Mouse (Mus musculus): ENCODE data around the gene Dpyd. TPM values are rescaled to one million over a fixed set of nuclear protein-coding genes. Genes with fewer than 3 reads are reported as not detected.

The Dpyd gene
- polyA plus RNA-seq, 1 experiment from 2014 or later: 2.0 TPM

- no peak overlapping the region for H3K4me3 ChIP-seq
- no peaks in the 10 kb centered on the region for H3K27me3 ChIP-seq (ENCODE audit: insufficient read depth, poor library complexity, severe bottlenecking)
- H3K27ac ChIP-seq: no peak overlapping the region
- no peaks in the 10 kb centered on the region for H3K9me3 ChIP-seq
- WGBS: 81% methylated on average over 6 of the region's 6 CpGs
- H3K36me3 ChIP-seq: no peaks in the 10 kb centered on the region
- H3K4me1 ChIP-seq: no peaks in the 10 kb centered on the region
- no peak for DNase-seq (ENCODE audit: low spot score)
These were observed 603.8 kb downstream of the Dpyd start for GRCm38 (mm10) chr3:119165691-119166090.

- no peaks in the 10 kb centered on the region for H3K36me3 ChIP-seq
- H3K4me3 ChIP-seq: no peak overlapping the region
- no peak for DNase-seq (ENCODE audit: low spot score)
- no peaks in the 10 kb centered on the region for H3K27me3 ChIP-seq (ENCODE audit: insufficient read depth, poor library complexity, severe bottlenecking)
- WGBS: 74% methylated on average over 2 of the region's 2 CpGs
- no peak overlapping the region for H3K27ac ChIP-seq
- H3K9me3 ChIP-seq: no peaks in the 10 kb centered on the region
- no peaks in the 10 kb centered on the region for H3K4me1 ChIP-seq
These were observed 606.2 kb downstream of the Dpyd start for GRCm38 (mm10) chr3:119168166-119168565.

GRCm38 (mm10) chr3:119168661-119169060, 606.7 kb downstream of the Dpyd start:
- 40% methylated on average over 1 of the region's 1 CpGs for WGBS
- H3K4me1 ChIP-seq: no peaks in the 10 kb centered on the region
- no peaks in the 10 kb centered on the region for H3K36me3 ChIP-seq
- DNase-seq (ENCODE audit: low spot score): no peak
- H3K27ac ChIP-seq: no peak overlapping the region
- H3K4me3 ChIP-seq: no peak overlapping the region
- H3K9me3 ChIP-seq: no peaks in the 10 kb centered on the region
- H3K27me3 ChIP-seq (ENCODE audit: insufficient read depth, poor library complexity, severe bottlenecking): no peaks in the 10 kb centered on the region

- Histone ChIP-seq H3K27me3 (ENCODE audit: insufficient read depth, poor library complexity, severe bottlenecking) (no peaks in the 10 kb centered on the region), H3K4me1 (no peaks in the 10 kb centered on the region), H3K4me3 (no peak overlapping the region), H3K36me3 (no peaks in the 10 kb centered on the region), H3K9me3 (no peaks in the 10 kb centered on the region), H3K27ac (no peak overlapping the region)
- DNase-seq (ENCODE audit: low spot score): no peak
- 84% methylated on average over 3 of the region's 3 CpGs for WGBS
These were observed 621.3 kb downstream of the Dpyd start for GRCm38 (mm10) chr3:119183261-119183660.

- no peak overlapping the region for H3K4me3 ChIP-seq
- no peaks in the 10 kb centered on the region for H3K27me3 ChIP-seq (ENCODE audit: insufficient read depth, poor library complexity, severe bottlenecking)
- no peaks in the 10 kb centered on the region for H3K36me3 ChIP-seq
- WGBS: 75% methylated on average over 6 of the region's 6 CpGs
- no peaks in the 10 kb centered on the region for H3K9me3 ChIP-seq
- H3K4me1 ChIP-seq: no peaks in the 10 kb centered on the region
- no peak for DNase-seq (ENCODE audit: low spot score)
- H3K27ac ChIP-seq: no peak overlapping the region
These were observed 632.1 kb downstream of the Dpyd start for GRCm38 (mm10) chr3:119194071-119194470.

- H3K4me1 ChIP-seq: no peaks in the 10 kb centered on the region
- 52% methylated on average over 4 of the region's 4 CpGs for WGBS
- no peaks in the 10 kb centered on the region for H3K36me3 ChIP-seq
- H3K9me3 ChIP-seq: no peaks in the 10 kb centered on the region
- 0 out of 2 replicates have a peak overlapping the region, but pooled peaks have one; percentile 16 for H3K27ac ChIP-seq
- no peak overlapping the region for H3K4me3 ChIP-seq
- H3K27me3 ChIP-seq (ENCODE audit: insufficient read depth, poor library complexity, severe bottlenecking): no peaks in the 10 kb centered on the region
- no peak for DNase-seq (ENCODE audit: low spot score)
These were observed 633.7 kb downstream of the Dpyd start for GRCm38 (mm10) chr3:119195613-119196012.

- no peaks in the 10 kb centered on the region for H3K4me1 ChIP-seq
- no peak for DNase-seq (ENCODE audit: low spot score)
- WGBS: 76% methylated on average over 2 of the region's 2 CpGs
- H3K9me3 ChIP-seq: no peaks in the 10 kb centered on the region
- no peak overlapping the region for H3K27ac ChIP-seq
- no peak overlapping the region for H3K4me3 ChIP-seq
- no peaks in the 10 kb centered on the region for H3K36me3 ChIP-seq
- no peaks in the 10 kb centered on the region for H3K27me3 ChIP-seq (ENCODE audit: insufficient read depth, poor library complexity, severe bottlenecking)
These were observed 659.0 kb downstream of the Dpyd start for GRCm38 (mm10) chr3:119220763-119221412.

- no peak for DNase-seq (ENCODE audit: low spot score)
- H3K27ac ChIP-seq: no peak overlapping the region
- no peaks in the 10 kb centered on the region for H3K4me1 ChIP-seq
- 85% methylated on average over 3 of the region's 3 CpGs for WGBS
- no peaks in the 10 kb centered on the region for H3K36me3 ChIP-seq
- H3K27me3 ChIP-seq (ENCODE audit: insufficient read depth, poor library complexity, severe bottlenecking): no peaks in the 10 kb centered on the region
- no peaks in the 10 kb centered on the region for H3K9me3 ChIP-seq
- H3K4me3 ChIP-seq: no peak overlapping the region
These were observed 681.3 kb downstream of the Dpyd start for GRCm38 (mm10) chr3:119243181-119243580.

GRCm38 (mm10) chr3:119256516-119256915, 694.6 kb downstream of the Dpyd start:
- no peak overlapping the region for H3K27ac ChIP-seq
- WGBS: 50% methylated on average over 5 of the region's 5 CpGs
- H3K36me3 ChIP-seq: no peaks in the 10 kb centered on the region
- no peaks in the 10 kb centered on the region for H3K4me1 ChIP-seq
- H3K9me3 ChIP-seq: no peaks in the 10 kb centered on the region
- no peaks in the 10 kb centered on the region for H3K27me3 ChIP-seq (ENCODE audit: insufficient read depth, poor library complexity, severe bottlenecking)
- no peak for DNase-seq (ENCODE audit: low spot score)
- H3K4me3 ChIP-seq: no peak overlapping the region

GRCm38 (mm10) chr3:119275241-119275640, 713.3 kb downstream of the Dpyd start:
- no peak overlapping the region for H3K27ac ChIP-seq
- H3K27me3 ChIP-seq (ENCODE audit: insufficient read depth, poor library complexity, severe bottlenecking): no peaks in the 10 kb centered on the region
- WGBS: 76% methylated on average over 2 of the region's 2 CpGs
- H3K4me1 ChIP-seq: no peaks in the 10 kb centered on the region
- H3K36me3 ChIP-seq: no peaks in the 10 kb centered on the region
- no peak for DNase-seq (ENCODE audit: low spot score)
- H3K9me3 ChIP-seq: no peaks in the 10 kb centered on the region
- H3K4me3 ChIP-seq: no peak overlapping the region

- Histone ChIP-seq H3K27me3 (ENCODE audit: insufficient read depth, poor library complexity, severe bottlenecking) (no peaks in the 10 kb centered on the region), H3K36me3 (no peaks in the 10 kb centered on the region), H3K9me3 (no peaks in the 10 kb centered on the region), H3K4me1 (no peaks in the 10 kb centered on the region), H3K27ac (no peak overlapping the region), H3K4me3 (no peak overlapping the region)
- DNase-seq (ENCODE audit: low spot score): no peak
- WGBS: 77% methylated on average over 2 of the region's 2 CpGs
These were observed 718.7 kb downstream of the Dpyd start for GRCm38 (mm10) chr3:119280671-119281070.

GRCm38 (mm10) chr3:119314693-119315092, 752.8 kb downstream of the Dpyd start:
- no peak for DNase-seq (ENCODE audit: low spot score)
- no peaks in the 10 kb centered on the region for H3K4me1 ChIP-seq
- 79% methylated on average over 3 of the region's 3 CpGs for WGBS

GRCm38 (mm10) chr3:119329063-119329462, 767.1 kb downstream of the Dpyd start:
- Histone ChIP-seq H3K27me3 (ENCODE audit: insufficient read depth, poor library complexity, severe bottlenecking) (no peaks in the 10 kb centered on the region), H3K36me3 (no peaks in the 10 kb centered on the region), H3K9me3 (no peaks in the 10 kb centered on the region), H3K4me1 (no peaks in the 10 kb centered on the region), H3K27ac (no peak overlapping the region), H3K4me3 (no peak overlapping the region)
- no peak for DNase-seq (ENCODE audit: low spot score)
- 81% methylated on average over 7 of the region's 7 CpGs for WGBS

More at GRCm38 (mm10) chr3:119314693-119315092, 752.8 kb downstream of the Dpyd start:
- no peaks in the 10 kb centered on the region for H3K9me3 ChIP-seq
- H3K27ac ChIP-seq: no peak overlapping the region
- no peaks in the 10 kb centered on the region for H3K36me3 ChIP-seq
- H3K27me3 ChIP-seq (ENCODE audit: insufficient read depth, poor library complexity, severe bottlenecking): no peaks in the 10 kb centered on the region
- no peak overlapping the region for H3K4me3 ChIP-seq
